Mouse (Mus musculus): Measurements from ENCODE around the gene Pilra. TPM values are rescaled to one million over a fixed set of nuclear protein-coding genes. Genes with fewer than 3 reads are reported as not detected.
"Not testable (repeated sequence)": the region's sequence is repeated elsewhere in the genome, so short reads cannot be mapped to it uniquely, and the experiment has no call there.

Gene Pilra
- 0.25 and 0.44 TPM in 2 replicates for polyA plus RNA-seq (2015; fragmentation: Nextera tagmentation; extraction: Ambion mirVana)

GRCm38 (mm10) chr5:137835966-137836520, at the start of gene Pilra:
Pilra (minus strand) TSS chr5:137836281.
- ATAC-seq (ENCODE audit: low FRiP score); H3K4me1 ChIP-seq (replicated peaks); H3K9me3 ChIP-seq; H3K27ac ChIP-seq; H3K9ac ChIP-seq; H3K4me3 ChIP-seq; H3K27me3 ChIP-seq; H3K4me2 ChIP-seq; H3K36me3 ChIP-seq: not testable (repeated sequence)
- 69% methylated on average over 2 of the region's 2 CpGs for WGBS

- H3K4me2 ChIP-seq = no peak overlapping the region
- no peak for ATAC-seq (ENCODE audit: low FRiP score)
- 91% methylated on average over 3 of the region's 3 CpGs for WGBS
- H3K27ac ChIP-seq = no peak overlapping the region
- no peaks in the 10 kb centered on the region for H3K36me3 ChIP-seq
- H3K4me3 ChIP-seq = no peak overlapping the region
- no peaks in the 10 kb centered on the region; the same call in 1 of the 2 replicates for H3K27me3 ChIP-seq
- no peak overlapping the region for H3K9ac ChIP-seq
- H3K9me3 ChIP-seq = no peaks in the 10 kb centered on the region
- no peaks in the 10 kb centered on the region for H3K4me1 ChIP-seq (replicated peaks)
Measured at GRCm38 (mm10) chr5:137883345-137883744, 47.3 kb upstream of the Pilra start.

- no peak overlapping the region for H3K4me2 ChIP-seq
- no peak overlapping the region for H3K4me3 ChIP-seq
- H3K9me3 ChIP-seq = no peaks in the 10 kb centered on the region
- no peaks in the 10 kb centered on the region for H3K4me1 ChIP-seq (replicated peaks)
- no peaks in the 10 kb centered on the region for H3K36me3 ChIP-seq
- H3K27me3 ChIP-seq = no peaks in the 10 kb centered on the region; the same call in 1 of the 2 replicates
- no peak overlapping the region for H3K27ac ChIP-seq
- no peak overlapping the region for H3K9ac ChIP-seq
- WGBS = 88% methylated on average over 4 of the region's 4 CpGs
- no peak for ATAC-seq (ENCODE audit: low FRiP score)
Measured at GRCm38 (mm10) chr5:137882922-137883321, 46.8 kb upstream of the Pilra start.

- Histone ChIP-seq H3K27me3 (no peaks in the 10 kb centered on the region), H3K27ac (no peak overlapping the region)
- WGBS = 65% methylated on average over 2 of the region's 2 CpGs
Measured at GRCm38 (mm10) chr5:137877860-137878259, 41.8 kb upstream of the Pilra start.

GRCm38 (mm10) chr5:137875054-137875453, 39.0 kb upstream of the Pilra start:
- H3K36me3 ChIP-seq = no peaks in the 10 kb centered on the region
- no peak overlapping the region for H3K4me2 ChIP-seq
- no peaks in the 10 kb centered on the region for H3K9me3 ChIP-seq
- ATAC-seq (ENCODE audit: low FRiP score) = no peak
- 88% methylated on average over 2 of the region's 2 CpGs for WGBS
- no peak overlapping the region for H3K27ac ChIP-seq
- H3K9ac ChIP-seq = no peak overlapping the region
- no peaks in the 10 kb centered on the region for H3K27me3 ChIP-seq
- no peaks in the 10 kb centered on the region for H3K4me1 ChIP-seq (replicated peaks)
- H3K4me3 ChIP-seq = no peak overlapping the region

More at GRCm38 (mm10) chr5:137877860-137878259, 41.8 kb upstream of the Pilra start:
- H3K36me3 ChIP-seq = no peaks in the 10 kb centered on the region
- no peak overlapping the region for H3K4me3 ChIP-seq
- ATAC-seq (ENCODE audit: low FRiP score) = no peak
- H3K9me3 ChIP-seq = no peaks in the 10 kb centered on the region
- H3K4me1 ChIP-seq (replicated peaks) = no peaks in the 10 kb centered on the region
- H3K4me2 ChIP-seq = no peak overlapping the region
- H3K9ac ChIP-seq = no peak overlapping the region

GRCm38 (mm10) chr5:137872381-137872702, 36.3 kb upstream of the Pilra start:
- 47% methylated on average over 1 of the region's 1 CpGs for WGBS
- not testable (repeated sequence) for ATAC-seq (ENCODE audit: low FRiP score); H3K27me3 ChIP-seq; H3K4me1 ChIP-seq (replicated peaks); H3K4me2 ChIP-seq; H3K9ac ChIP-seq; H3K4me3 ChIP-seq; H3K27ac ChIP-seq; H3K36me3 ChIP-seq; H3K9me3 ChIP-seq

GRCm38 (mm10) chr5:137871644-137872380, 35.7 kb upstream of the Pilra start, which contains the start of gene Pilrb2:
Pilrb2 (minus strand) TSS chr5:137871815.
- not testable (repeated sequence) for H3K9me3 ChIP-seq; H3K9ac ChIP-seq; H3K4me3 ChIP-seq; H3K4me1 ChIP-seq (replicated peaks); ATAC-seq (ENCODE audit: low FRiP score); H3K27ac ChIP-seq; H3K36me3 ChIP-seq; H3K4me2 ChIP-seq; H3K27me3 ChIP-seq
- WGBS = 85% methylated on average over 3 of the region's 3 CpGs

GRCm38 (mm10) chr5:137868600-137868999, 32.5 kb upstream of the Pilra start:
- H3K4me3 ChIP-seq; H3K4me1 ChIP-seq (replicated peaks); H3K27ac ChIP-seq; H3K9ac ChIP-seq; H3K36me3 ChIP-seq; H3K4me2 ChIP-seq; ATAC-seq (ENCODE audit: low FRiP score); H3K27me3 ChIP-seq; H3K9me3 ChIP-seq: not testable (repeated sequence)
- WGBS = 72% methylated on average over 2 of the region's 2 CpGs

GRCm38 (mm10) chr5:137864008-137864407, 27.9 kb upstream of the Pilra start:
- H3K9me3 ChIP-seq; H3K27me3 ChIP-seq; ATAC-seq (ENCODE audit: low FRiP score); H3K36me3 ChIP-seq; H3K4me3 ChIP-seq; H3K27ac ChIP-seq; H3K9ac ChIP-seq; H3K4me2 ChIP-seq; H3K4me1 ChIP-seq (replicated peaks): not testable (repeated sequence)
- 98% methylated on average over 1 of the region's 1 CpGs for WGBS

- H3K27me3 ChIP-seq; ATAC-seq (ENCODE audit: low FRiP score); H3K36me3 ChIP-seq; H3K27ac ChIP-seq; H3K4me2 ChIP-seq; H3K4me3 ChIP-seq; H3K9ac ChIP-seq; H3K9me3 ChIP-seq; H3K4me1 ChIP-seq (replicated peaks): not testable (repeated sequence)
- 94% methylated on average over 2 of the region's 2 CpGs for WGBS
Measured at GRCm38 (mm10) chr5:137857960-137858710, 22.1 kb upstream of the Pilra start, which contains the start of gene Pilrb1. Pilrb1 (minus strand) TSS chr5:137858106.

- not testable (repeated sequence) for H3K36me3 ChIP-seq; H3K27me3 ChIP-seq; ATAC-seq (ENCODE audit: low FRiP score); H3K4me2 ChIP-seq; H3K4me3 ChIP-seq; H3K9me3 ChIP-seq; H3K4me1 ChIP-seq (replicated peaks); H3K27ac ChIP-seq; H3K9ac ChIP-seq
- WGBS = 81% methylated on average over 5 of the region's 5 CpGs
Measured at GRCm38 (mm10) chr5:137856870-137857269, 20.8 kb upstream of the Pilra start.

GRCm38 (mm10) chr5:137854907-137855306, 18.8 kb upstream of the Pilra start:
- not testable (repeated sequence) for H3K27me3 ChIP-seq; H3K4me3 ChIP-seq; H3K9ac ChIP-seq; ATAC-seq (ENCODE audit: low FRiP score); H3K27ac ChIP-seq; H3K4me2 ChIP-seq; H3K9me3 ChIP-seq; H3K36me3 ChIP-seq; H3K4me1 ChIP-seq (replicated peaks)
- 84% methylated on average over 3 of the region's 3 CpGs for WGBS

Measured in hindbrain, embryonic 13.5 days (tissue).